Mouse (Mus musculus) bone marrow, adult 2 months (tissue): ENCODE results near the gene Kremen2. TPM values are rescaled to one million over a fixed set of nuclear protein-coding genes. Genes with fewer than 3 reads are reported as not detected.
"Not testable (repeated sequence)": the region's sequence is repeated elsewhere in the genome, so short reads cannot be mapped to it uniquely, and the experiment has no call there.

Source experiments
- H3K27ac ChIP-seq: fragments of 200-500 bp; 2 replicates; pipeline ENCODE4 v1.5.1; 2012; ENCODE audit warnings: low read depth, mild to moderate bottlenecking, control low read depth, inconsistent platforms, low read length; ENCODE audit not compliant: control insufficient read depth, poor library complexity, insufficient read depth
- H3K4me1 ChIP-seq: fragments of 200-500 bp; 2 replicates; pipeline ENCODE4 v1.6.1; 2011; ENCODE audit warnings: low read length; ENCODE audit not compliant: control insufficient read depth, insufficient read depth
- H3K4me3 ChIP-seq: fragments of 200-500 bp; replicated peaks from 2 replicates; pipeline ENCODE3; 2011; ENCODE audit warnings: mild to moderate bottlenecking, low read depth, low read length, control low read depth; ENCODE audit not compliant: control insufficient read depth
- CTCF ChIP-seq: fragments of 200-500 bp; IDR thresholded peaks from 2 replicates; pipeline ENCODE4 v1.5.1; 2011; ENCODE audit warnings: low read length, control low read depth; ENCODE audit not compliant: control insufficient read depth, insufficient read depth
- POLR2A ChIP-seq: fragments of 200-500 bp; IDR thresholded peaks from 2 replicates; pipeline ENCODE4 v1.6.1; 2011; ENCODE audit warnings: low read depth, mild to moderate bottlenecking, control low read depth, low read length, borderline replicate concordance; ENCODE audit not compliant: control insufficient read depth
- WGBS: fragments of 180-500 bp; shearing (Covaris S2); methylation state at CpG from one replicate; pipeline ENCODE4 v1.1.7; 2018; 5-methylcytosine and 5-hydroxymethylcytosine counted together
- polyA plus RNA-seq: library from polyadenylated mRNA; stranded (reverse); fragments of >200 nt; gene quantifications from 2 replicates; pipeline ENCODE4 v1.2.4, GENCODE M21; 2011; ENCODE audit warnings: low replicate concordance; ENCODE audit not compliant: missing spikeins, insufficient read depth, insufficient read length

Gene Kremen2
- polyA plus RNA-seq, 1 experiment = not detected

DNA sequence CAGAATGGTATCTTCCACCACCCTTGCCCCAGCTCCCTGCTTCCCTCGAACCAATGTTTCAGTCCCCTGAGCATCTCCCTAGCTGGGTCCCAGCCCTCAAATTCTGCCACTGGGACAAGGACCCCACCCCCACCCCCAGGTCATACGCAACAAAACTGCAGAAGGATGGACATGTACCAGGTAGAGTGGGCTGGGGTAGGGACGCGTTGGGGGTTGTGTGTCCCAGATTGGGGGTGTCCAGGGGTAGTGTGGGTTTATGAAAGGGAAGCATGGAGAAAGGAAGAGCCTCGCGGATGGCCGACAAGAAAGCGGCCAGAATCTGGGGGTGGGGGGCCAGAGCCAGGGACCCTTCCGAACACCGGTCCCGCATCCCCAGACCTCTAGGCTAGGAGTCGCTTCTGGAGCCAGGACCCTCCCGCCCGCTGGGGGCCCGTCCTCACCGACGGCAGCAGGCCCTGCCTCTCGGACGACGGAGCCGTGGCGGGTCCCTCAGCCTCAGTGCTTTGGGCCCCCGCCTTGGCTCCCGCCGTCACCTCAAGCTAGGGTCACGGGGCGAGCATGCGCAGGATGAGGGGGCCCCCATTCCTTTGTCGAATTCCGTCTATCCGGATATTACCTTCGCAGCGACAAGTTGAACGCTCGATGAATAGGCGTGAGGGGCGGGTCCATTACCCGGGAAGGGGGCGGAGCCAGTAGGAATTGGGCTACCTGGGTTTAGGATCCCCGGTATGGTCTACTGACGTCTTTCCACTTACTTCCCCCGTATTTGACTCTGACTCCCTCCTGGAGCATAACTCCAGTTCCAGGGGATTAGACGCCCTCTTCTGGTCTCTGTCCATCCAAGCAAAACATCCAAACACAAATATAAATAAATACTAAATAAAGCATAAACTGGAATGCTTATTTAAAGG, 40.2 kb upstream of the Kremen2 start, which contains the start of gene Flywch2:
Gene Flywch2 (minus strand): TSS at position 521 of the 911 bp plus-strand sequence.
- TF ChIP-seq POLR2A = no peak
- no peak for TF ChIP-seq CTCF
- Histone ChIP-seq H3K4me3 (peak within 1 kb of the TSS; percentile 48), H3K4me1 (peaks cover 2% of the 10 kb centered on the region; the same call in 1 of the 2 replicates), H3K27ac (no peak within 1 kb of the TSS)
- 10% methylated on average over 43 of the region's 43 CpGs for WGBS

DNA sequence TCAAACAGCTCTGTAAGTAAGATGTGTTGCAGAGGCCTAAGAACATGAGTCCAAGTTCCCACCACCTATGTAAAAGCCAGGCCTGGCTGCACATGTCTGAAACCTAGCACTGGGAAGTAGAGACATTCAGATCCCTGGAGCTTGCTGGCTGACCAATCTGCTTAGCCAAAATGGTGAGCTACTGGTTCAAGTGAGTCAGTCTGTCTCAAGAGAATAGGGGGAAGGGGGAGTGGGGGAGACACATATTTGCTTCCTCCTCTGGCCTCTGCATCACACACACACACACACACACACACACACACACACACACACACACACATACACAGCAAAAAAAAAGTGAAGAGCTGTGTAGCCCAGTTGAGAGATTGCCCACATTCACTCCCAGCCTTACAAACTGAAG, 37.7 kb upstream of the Kremen2 start:
- Histone ChIP-seq H3K4me3 (no peak overlapping the region), H3K27ac (no peak overlapping the region), H3K4me1 (no peaks in the 10 kb centered on the region)
- TF ChIP-seq CTCF (no peak), POLR2A (no peak)

DNA sequence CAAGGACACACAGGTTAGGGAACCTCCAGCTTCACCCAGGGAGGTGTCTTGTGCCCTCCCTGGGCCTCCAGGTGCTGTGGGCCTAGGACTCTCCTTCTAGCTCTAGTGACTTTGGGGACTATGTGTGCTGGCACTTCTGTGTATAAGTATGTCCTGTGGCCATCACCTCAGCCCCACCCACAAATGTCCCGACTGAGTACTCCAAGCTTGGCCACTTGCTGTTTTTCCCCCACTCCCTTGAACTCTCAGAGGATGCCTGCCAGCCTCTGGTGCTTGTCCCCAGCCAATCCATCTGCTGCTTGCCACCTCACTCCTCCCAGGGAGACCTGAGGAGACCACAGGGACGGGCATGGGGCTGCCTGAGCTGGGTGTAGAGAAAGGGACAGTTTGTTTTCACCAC, 32.8 kb upstream of the Kremen2 start:
- Histone ChIP-seq H3K4me3 (no peak overlapping the region), H3K27ac (no peak overlapping the region), H3K4me1 (no peaks in the 10 kb centered on the region)
- no peak for TF ChIP-seq POLR2A
- TF ChIP-seq CTCF = no peak
- WGBS = 32% methylated on average over 2 of the region's 2 CpGs

DNA sequence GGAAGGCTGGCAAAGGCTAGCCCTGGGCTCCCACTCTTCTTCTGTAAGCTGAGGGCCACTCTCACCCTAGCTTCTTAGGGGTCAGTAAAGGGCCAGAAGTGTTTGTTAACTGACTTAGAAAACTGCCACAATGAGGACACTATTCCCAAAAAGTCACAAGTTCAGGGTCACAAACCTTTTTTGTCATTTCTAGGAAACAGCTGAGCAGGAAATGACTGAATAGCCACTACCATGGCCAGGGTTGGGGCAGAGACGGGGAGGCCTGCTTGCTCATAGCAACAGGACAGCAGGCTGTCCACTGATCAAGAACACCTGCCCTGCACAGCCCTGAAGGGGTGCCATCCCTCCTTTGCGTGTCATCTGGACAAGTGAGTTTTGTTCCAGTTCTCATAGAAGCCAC, 31.5 kb upstream of the Kremen2 start:
- H3K4me3 ChIP-seq = no peak overlapping the region
- no peak for TF ChIP-seq POLR2A
- TF ChIP-seq CTCF = no peak
- H3K4me1 ChIP-seq = no peaks in the 10 kb centered on the region
- no peak overlapping the region for H3K27ac ChIP-seq
- 65% methylated on average over 2 of the region's 2 CpGs for WGBS

GRCm38 (mm10) chr17:23776216-23776615, 30.6 kb upstream of the Kremen2 start:
- WGBS = 85% methylated on average over 10 of the region's 10 CpGs
- TF ChIP-seq CTCF = no peak
- no peak for TF ChIP-seq POLR2A

GRCm38 (mm10) chr17:23774090-23774489, 28.5 kb upstream of the Kremen2 start:
- Histone ChIP-seq H3K4me1 (no peaks in the 10 kb centered on the region; the same call in 1 of the 2 replicates), H3K4me3 (no peak overlapping the region), H3K27ac (no peak overlapping the region)
- WGBS = under 1% methylated on average over 12 of the region's 12 CpGs
- peak; percentile 94 for TF ChIP-seq CTCF
- TF ChIP-seq POLR2A = no peak

More at GRCm38 (mm10) chr17:23776216-23776615, 30.6 kb upstream of the Kremen2 start:
- Histone ChIP-seq H3K4me1 (no peaks in the 10 kb centered on the region), H3K27ac (no peak overlapping the region), H3K4me3 (no peak overlapping the region)

GRCm38 (mm10) chr17:23773676-23774075, 28.0 kb upstream of the Kremen2 start:
- 66% methylated on average over 6 of the region's 6 CpGs for WGBS
- TF ChIP-seq CTCF = no peak
- H3K27ac ChIP-seq = no peak overlapping the region

DNA sequence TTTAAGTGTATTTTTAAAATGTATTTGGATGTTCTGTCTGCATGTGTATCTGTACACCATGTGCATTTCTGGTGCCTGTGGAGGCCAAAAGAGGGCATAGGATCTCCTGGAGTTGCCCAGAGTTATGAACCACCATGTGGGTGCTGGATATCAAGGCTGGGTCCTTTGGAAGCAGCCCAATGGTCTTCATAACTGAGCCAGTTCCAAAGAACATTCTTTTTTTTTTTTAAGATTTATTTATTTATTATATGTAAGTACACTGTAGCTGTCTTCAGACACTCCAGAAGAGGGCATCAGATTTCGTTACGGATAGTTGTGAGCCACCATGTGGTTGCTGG, 26.6 kb upstream of the Kremen2 start:
- H3K4me3 ChIP-seq, H3K4me1 ChIP-seq, H3K27ac ChIP-seq: not testable (repeated sequence)
- 74% methylated on average over 2 of the region's 2 CpGs for WGBS

More at GRCm38 (mm10) chr17:23773676-23774075, 28.0 kb upstream of the Kremen2 start:
- Histone ChIP-seq H3K4me3 (no peak overlapping the region), H3K4me1 (no peaks in the 10 kb centered on the region; the same call in 1 of the 2 replicates)
